Mouse (Mus musculus): Measurements from ENCODE around the gene Acot5.
"Not testable (repeated sequence)": the region's sequence is repeated elsewhere in the genome, so short reads cannot be mapped to it uniquely, and the experiment has no call there.

The Acot5 gene

GRCm38 (mm10) chr12:84062336-84062735 is 6.8 kb upstream of the Acot5 start:
- no peak for DNase-seq (ENCODE audit: low spot score)

- DNase-seq (ENCODE audit: low spot score), result no peak
Measured at GRCm38 (mm10) chr12:84063228-84063627, 5.9 kb upstream of the Acot5 start.

DNA sequence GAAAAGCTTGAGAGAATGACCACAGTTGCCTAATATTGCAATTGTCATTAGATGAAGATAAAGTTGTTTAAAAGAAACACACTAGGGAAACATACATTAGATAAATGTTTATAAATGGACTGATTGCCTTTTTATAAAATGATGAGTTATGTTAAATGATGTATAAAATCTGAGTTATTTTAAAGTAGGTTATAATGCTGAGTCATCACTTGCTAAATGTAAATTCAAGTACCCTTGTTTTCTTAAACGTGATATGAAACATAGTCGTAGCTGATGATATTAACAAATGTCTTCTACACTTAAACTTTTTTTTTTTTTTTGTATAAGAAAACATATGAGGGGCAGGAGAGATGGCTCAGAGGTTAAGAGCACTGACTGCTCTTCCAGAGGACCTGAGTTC is 5.3 kb upstream of the Acot5 start:
- no peak for DNase-seq (ENCODE audit: low spot score)

DNA sequence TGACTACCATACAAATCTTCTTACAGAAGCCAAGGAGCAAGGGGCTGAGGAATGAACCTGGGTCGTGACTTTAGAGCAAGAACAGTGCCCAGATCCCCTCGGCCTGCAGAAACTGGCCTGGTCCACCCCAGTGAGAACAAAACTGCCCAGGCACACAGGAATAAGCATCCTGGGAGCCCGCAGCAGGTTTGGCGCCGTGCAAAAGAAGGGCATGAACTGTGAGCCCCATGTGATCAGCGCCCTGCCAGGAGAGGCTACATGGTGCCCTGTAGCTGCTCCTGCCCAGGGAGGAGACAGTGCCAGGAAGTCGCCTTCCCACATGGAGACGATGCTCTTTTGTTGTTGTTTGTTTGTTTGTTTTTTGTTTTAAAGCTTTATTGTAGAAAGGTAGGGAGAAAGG is 4.5 kb upstream of the Acot5 start:
- DNase-seq (ENCODE audit: low spot score), result no peak

GRCm38 (mm10) chr12:84067752-84068151 is 1.4 kb upstream of the Acot5 start:
- no peak for DNase-seq (ENCODE audit: low spot score)

DNA sequence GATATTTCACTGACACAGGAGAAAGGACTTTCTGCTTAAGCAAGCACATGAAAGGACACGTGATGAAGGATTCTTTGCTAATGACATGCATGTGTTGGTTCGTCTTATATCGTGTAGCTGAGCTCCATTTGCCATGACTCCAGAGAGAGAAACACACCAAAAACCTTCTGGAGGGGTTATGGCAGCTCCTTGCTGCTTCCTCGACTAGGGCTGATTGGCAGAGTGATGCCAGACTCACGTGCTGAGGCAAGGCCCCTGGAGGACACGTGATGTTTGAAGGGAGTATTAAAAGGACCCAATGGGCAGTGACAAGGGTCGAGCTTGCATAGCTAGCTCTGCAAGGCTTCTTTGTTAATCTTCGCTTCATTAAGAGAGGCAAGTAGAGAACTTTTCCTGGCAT is 829 bp upstream of the Acot5 start:
- DNase-seq (ENCODE audit: low spot score), result no peak

DNA sequence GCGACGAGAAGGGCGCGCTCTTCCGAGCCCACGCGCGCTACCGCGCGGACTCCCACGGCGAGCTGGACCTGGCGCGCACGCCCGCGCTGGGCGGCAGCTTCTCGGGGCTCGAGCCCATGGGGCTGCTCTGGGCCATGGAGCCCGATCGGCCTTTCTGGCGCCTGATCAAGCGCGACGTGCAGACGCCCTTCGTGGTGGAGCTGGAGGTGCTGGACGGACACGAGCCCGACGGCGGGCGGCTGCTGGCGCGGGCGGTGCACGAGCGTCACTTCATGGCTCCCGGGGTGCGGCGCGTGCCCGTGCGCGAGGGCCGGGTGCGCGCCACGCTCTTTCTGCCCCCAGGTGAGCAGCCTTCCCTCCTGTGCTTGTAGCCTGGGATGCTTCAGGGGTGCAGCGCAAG is 457 bp downstream of the Acot5 start:
- not testable (repeated sequence) for DNase-seq (ENCODE audit: low spot score)

DNA sequence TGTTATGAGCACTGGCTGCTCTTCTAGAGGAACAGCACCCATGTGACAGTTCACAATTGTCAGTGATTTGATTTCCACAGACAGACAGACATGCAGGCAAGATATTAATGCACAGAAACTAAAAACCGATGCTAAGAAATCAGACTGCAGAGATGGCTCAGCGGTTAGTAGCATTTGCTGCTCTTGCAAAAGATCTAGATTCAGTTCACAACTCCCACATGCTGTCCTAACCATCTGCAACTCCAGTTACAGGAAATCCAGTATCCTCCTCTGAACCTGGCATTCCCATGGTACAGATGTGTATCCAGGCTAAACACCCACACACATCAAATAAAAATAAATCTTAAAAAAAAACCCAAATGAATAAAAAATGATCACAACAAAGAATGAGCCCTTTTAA is 2.6 kb downstream of the Acot5 start:
- no peak for DNase-seq (ENCODE audit: low spot score)

GRCm38 (mm10) chr12:84077371-84077990 is 8.4 kb downstream of the Acot5 start:
- DNase-seq (ENCODE audit: low spot score), result no peak

GRCm38 (mm10) chr12:84083842-84084241 is 14.7 kb downstream of the Acot5 start:
- DNase-seq (ENCODE audit: low spot score), result no peak

GRCm38 (mm10) chr12:84084581-84084980 is 15.5 kb downstream of the Acot5 start:
- DNase-seq (ENCODE audit: low spot score), result no peak

DNA sequence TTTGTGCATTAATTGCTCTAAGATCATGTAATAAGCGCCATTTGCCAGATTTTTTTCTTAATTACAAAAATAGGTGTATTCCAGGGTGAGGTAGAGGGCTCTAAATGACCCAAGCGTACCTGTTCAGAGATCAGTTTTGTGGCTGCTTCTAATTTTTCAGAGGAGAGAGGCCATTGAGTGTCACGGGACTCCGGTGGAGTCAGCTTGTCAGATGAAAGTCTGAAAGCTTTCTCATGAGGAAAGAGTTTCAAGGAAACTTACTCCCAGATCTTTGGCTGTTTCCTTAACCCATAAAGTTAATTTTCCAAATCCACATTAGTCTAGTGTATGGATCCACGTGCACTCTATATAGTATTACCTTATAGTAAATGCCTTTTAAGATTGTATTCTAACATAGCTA is 25.5 kb downstream of the Acot5 start:
- DNase-seq (ENCODE audit: low spot score), result not testable (repeated sequence)

DNA sequence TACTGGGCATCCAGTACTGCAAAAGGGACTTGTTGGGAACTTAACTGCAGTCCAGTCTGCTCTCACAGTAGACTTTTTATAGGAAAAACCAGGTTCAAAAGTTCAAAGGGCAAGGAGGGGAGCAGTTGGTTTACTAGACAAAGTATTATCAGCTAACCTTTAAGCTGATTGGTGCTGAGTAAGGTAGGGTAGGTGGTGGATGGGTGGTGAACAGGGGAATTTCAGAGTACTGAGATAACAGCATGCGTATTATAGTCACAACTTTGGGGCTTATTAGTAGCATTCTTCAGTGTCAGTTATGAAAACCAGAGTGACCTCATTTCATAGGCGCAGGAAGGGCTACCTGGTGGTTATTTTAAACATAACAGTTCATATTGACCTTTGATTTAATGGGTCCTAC is 30.5 kb downstream of the Acot5 start:
- DNase-seq (ENCODE audit: low spot score), result no peak

DNA sequence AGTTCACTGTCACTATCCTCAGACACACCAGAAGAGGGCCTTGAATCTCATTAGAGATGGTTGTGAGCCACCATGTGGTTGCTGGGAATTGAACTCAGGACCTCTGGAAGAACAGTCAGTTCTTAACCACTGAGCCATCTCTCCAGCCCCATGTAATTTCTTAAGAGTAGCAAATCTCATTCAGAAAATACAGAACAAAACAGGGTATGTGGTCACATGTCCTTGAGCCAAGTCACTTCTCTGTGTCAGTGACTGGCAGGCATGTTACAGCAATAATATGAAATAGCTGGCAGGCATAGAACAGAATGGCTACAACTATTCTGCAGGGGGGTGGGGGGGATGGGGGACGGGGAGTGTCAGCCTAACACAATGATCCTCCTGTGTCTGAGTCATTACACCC is 30.9 kb downstream of the Acot5 start:
- DNase-seq (ENCODE audit: low spot score), result no peak

DNA sequence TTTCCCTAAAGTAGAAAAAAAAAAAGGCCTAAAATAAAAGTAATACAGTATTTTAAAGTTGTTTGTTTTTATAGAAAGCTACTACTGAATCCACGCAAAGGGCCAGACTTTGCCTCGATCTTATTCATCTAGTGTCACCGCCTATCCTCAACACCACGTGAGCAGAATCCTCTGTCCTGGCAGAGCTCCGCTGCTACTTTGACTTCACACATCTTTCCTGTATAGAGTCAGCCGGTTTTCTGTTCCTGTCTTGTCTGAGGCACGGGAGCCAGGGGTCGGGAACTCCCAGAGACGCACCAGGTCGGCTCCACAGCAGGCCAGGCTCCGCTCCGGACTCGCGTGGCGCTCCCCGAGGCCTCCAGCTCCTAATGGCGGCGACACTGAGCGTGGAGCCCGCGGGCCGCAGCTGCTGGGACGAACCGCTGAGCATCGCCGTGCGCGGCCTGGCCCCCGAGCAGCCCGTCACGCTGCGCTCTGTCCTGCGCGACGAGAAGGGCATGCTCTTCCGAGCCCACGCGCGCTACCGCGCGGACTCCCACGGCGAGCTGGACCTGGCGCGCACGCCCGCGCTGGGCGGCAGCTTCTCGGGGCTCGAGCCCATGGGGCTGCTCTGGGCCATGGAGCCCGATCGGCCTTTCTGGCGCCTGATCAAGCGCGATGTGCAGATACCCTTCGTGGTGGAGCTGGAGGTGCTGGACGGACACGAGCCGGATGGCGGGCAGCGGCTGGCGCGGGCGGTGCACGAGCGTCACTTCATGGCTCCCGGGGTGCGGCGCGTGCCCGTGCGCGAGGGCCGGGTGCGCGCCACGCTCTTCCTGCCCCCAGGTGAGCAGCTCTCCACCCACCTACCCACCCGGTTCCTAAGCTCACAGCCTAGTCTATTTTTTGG is 31.7 kb downstream of the Acot5 start, which contains the start of gene Acot6:
Acot6 (plus strand) TSS at position 51 of the 889 bp plus-strand sequence.
- peak; percentile 44 for DNase-seq (ENCODE audit: low spot score)

- no peak for DNase-seq (ENCODE audit: low spot score)
Measured at GRCm38 (mm10) chr12:84101493-84101845, 32.3 kb downstream of the Acot5 start.

DNA sequence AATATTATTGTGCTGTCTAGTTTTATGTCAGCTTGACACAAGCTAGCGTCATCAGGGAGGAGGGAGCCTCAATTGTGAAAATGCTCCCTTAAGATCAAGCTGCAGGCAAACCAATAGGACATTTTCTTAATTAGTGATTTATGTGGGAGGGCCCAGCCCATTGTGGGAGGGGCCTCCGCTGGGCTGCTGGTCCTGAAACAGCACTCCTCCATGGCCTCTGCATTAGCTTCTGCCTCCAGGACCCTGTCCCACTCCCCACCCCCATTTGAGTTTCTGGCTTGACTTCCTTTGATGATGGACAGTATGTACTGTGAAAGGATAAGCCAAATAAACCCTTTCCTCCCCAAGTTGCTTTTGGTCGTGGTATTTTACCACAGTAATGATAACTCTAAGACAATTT is 37.9 kb downstream of the Acot5 start:
- DNase-seq (ENCODE audit: low spot score), result no peak

DNA sequence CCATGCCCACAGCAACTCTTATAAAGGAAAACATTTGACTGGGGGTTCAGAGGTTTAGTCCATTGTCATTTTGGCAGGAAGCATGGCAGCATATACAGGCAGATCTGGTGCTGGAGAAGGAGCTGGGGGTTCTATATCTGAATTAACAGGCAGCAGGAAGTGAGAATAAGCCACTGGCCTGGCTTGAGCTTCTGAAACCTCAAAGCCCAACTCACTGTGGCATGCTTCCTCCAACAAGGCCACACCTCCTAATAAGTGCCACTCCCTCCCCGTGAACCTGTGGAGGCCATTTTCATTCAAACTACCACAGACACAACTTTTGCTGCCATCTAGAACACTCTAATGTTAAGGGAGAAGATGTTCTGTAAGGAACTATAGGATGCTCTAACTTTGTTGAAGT is 38.6 kb downstream of the Acot5 start:
- DNase-seq (ENCODE audit: low spot score), result no peak

- no peak for DNase-seq (ENCODE audit: low spot score)
Measured at GRCm38 (mm10) chr12:84109924-84110323, 40.8 kb downstream of the Acot5 start.

DNA sequence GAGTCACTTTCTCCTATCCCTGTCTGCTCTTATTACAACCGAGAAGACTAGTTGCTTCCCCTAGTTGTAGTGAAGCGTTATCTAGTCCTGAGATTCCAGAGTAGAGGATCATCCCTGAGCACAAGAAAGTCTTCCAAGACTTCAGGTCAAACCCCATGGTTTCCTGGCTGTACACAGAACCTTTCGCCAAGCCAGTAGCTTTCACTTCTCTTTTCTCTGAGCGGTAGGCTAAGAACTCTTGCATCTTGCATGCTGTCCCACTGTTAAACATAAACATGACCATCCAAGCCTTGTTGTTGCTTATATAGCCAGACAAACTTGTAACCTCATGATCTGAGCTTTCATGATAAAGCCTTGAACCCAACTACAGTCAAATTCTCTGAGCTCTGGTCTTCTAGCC is 41.7 kb downstream of the Acot5 start:
- no peak for DNase-seq (ENCODE audit: low spot score)

DNA sequence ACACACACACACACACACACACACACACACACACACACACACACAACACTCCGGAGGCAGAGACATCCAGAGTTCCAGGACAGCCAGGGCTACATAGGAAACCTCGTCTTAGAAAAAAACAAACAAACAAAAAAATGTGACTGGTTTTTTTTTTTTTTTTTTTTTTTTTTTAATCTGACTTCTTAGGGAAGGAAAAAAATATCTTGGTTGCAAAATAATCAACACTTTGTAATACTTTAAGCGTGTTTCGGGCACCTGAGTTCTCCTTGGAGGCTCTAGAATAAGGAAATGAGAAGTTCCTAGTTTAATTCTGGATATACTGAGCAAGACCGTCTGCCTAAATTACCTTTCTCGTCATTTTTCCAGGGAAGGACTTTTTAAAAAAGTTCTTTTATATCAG is 44.6 kb downstream of the Acot5 start:
- DNase-seq (ENCODE audit: low spot score), result no peak

- peak; percentile 83 for DNase-seq (ENCODE audit: low spot score)
Measured at GRCm38 (mm10) chr12:84114153-84114994, 45.2 kb downstream of the Acot5 start, which contains the start of gene Dnal1. Gene Dnal1 (plus strand): TSS chr12:84114366.

DNA sequence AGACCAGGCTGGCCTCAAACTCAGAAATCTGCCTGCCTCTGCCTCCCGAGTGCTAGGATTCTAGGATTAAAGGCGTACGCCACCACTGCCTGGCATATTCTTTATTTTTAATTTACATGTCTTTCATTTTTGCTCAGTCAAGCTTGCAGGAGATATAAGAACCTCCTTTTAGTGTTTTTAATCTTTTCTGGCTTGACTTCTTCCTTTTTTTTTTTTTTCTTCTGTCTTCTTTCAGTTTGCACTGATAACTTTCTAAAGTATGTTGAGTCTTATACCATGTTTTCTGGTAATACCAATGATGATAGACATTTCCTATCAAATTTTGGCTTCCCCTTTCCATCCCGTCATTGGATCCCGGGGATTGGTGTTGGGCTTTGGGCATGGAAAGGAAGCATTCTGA is 50.5 kb downstream of the Acot5 start:
- no peak for DNase-seq (ENCODE audit: low spot score)

All from urinary bladder, postnatal 25 days (tissue).